Mouse (Mus musculus) ovary, adult 10 weeks (tissue): Measurements from ENCODE around the gene 5430419D17Rik. TPM values are rescaled to one million over a fixed set of nuclear protein-coding genes. Genes with fewer than 3 reads are reported as not detected.

Experiments
- polyA plus RNA-seq: library from polyadenylated mRNA; stranded (reverse); fragments of 350-450 nt; fragmentation: Illumina TruSeq; extraction: RNeasy Lipid Tissue Mini Kit (QIAGEN cat#74804); gene quantifications from one replicate; pipeline ENCODE4 v1.2.3, GENCODE M21; 2014

Gene 5430419D17Rik
- 1.6 TPM for polyA plus RNA-seq

DNA sequence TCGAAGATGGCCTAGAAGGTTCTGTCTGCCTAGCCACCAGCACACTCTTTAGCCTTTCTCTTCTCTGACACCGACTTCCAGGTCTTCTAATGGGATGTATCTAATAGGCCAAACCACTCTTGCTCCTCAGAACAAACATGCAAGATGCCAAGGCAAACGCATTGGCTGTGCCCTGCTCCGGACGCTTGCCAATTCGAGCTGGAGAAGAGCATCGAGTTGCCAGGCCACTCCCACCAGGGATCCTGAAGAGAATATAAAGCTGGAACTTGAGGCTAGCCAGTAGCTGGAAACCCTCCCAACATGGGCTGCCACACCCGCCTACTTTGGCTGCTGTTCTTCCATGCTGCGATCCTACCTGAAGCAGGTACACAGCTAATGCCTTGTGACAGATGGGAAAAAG, at the start of gene 5430419D17Rik:
5430419D17Rik (plus strand) TSS at position 282 of the 400 bp plus-strand sequence.

DNA sequence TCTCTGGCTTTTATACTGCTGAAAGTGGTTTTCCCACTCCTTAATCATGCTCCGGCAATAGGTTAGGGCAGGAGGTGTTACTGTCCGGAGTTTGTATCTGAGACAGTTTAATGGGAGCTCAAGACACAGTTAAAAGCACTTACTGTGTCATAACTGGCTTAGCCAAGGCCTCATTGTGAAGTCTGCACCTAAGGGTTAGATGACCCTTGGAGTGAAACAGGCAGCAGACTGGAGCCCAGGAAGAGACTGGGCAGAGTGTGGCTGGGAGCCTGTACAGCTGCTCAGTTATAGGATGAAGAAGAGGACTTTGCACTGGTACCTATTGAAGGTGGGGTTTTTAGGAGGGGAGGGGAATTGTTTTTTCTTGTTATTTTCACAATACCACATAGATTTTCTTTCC, 28.0 kb upstream of the 5430419D17Rik start, which contains the start of gene 4933402N03Rik:
4933402N03Rik (minus strand) TSS at position 101 of the 400 bp plus-strand sequence.

GRCm38 (mm10) chr7:131322192-131322591, 148.0 kb downstream of the 5430419D17Rik start, which contains the start of gene Cuzd1:
Gene Cuzd1, minus strand, starts transcription at chr7:131322292.

GRCm38 (mm10) chr7:131329416-131329815, 155.2 kb downstream of the 5430419D17Rik start, which contains the start of gene Fam24b:
Gene Fam24b, minus strand, starts transcription at chr7:131329516.

DNA sequence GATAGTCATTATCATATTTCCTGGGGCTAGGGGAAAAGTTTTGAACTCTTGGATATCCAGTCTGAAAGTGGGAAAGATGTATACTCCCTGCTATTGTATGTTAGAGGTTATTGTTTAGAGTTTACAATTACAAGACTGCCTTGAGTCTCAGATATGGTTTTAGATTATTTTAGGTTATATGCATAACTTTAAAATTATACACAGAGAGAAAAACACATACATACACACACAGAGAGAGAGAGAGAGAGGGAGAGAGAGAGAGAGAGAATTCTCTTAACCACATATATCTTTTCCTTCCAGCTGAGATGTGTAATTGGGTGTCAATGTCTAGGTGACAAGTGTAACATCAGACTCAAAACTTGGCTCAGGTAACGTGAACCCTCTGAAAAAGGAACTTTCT, 159.4 kb downstream of the 5430419D17Rik start, which contains the start of gene Fam24a:
Fam24a (plus strand) TSS at position 301 of the 400 bp plus-strand sequence.

Other genes with a start within 250 kb of the 5430419D17Rik start
- gene Htra1, start 238.3 kb upstream of the 5430419D17Rik start, polyA plus RNA-seq = 85.4 TPM
- not detected for gene Dmbt1, start 142.3 kb upstream of the 5430419D17Rik start, polyA plus RNA-seq
- gene 4933402N03Rik, start 28.1 kb upstream of the 5430419D17Rik start, polyA plus RNA-seq = not detected
- 0.71 TPM for gene Cuzd1, start 147.9 kb downstream of the 5430419D17Rik start, polyA plus RNA-seq
- gene Fam24b, start 155.1 kb downstream of the 5430419D17Rik start, polyA plus RNA-seq = not detected
- gene Fam24a, start 159.5 kb downstream of the 5430419D17Rik start, polyA plus RNA-seq = not detected
- 6.2 TPM for gene 2310057M21Rik, start 188.4 kb downstream of the 5430419D17Rik start, polyA plus RNA-seq
- 48.9 TPM for gene Pstk, start 196.7 kb downstream of the 5430419D17Rik start, polyA plus RNA-seq
- 48.9 TPM for gene Ikzf5, start 236.1 kb downstream of the 5430419D17Rik start, polyA plus RNA-seq
- 522 TPM for gene Acadsb, start 236.2 kb downstream of the 5430419D17Rik start, polyA plus RNA-seq